Mouse (Mus musculus) adrenal gland, postnatal 25 days (tissue): ENCODE measurements around the gene Rps10. TPM values are rescaled to one million over a fixed set of nuclear protein-coding genes. Genes with fewer than 3 reads are reported as not detected.
A peak's percentile ranks its signal among the peaks of the same experiment; 100 is the strongest.
"Not testable (repeated sequence)": the region's sequence is repeated elsewhere in the genome, so short reads cannot be mapped to it uniquely, and the experiment has no call there.

ENCODE experiments used
- DNase-seq: peaks from one replicate; pipeline ENCODE4 v3.0.0; 2021; ENCODE audit warnings: mixed read lengths
- total RNA-seq: library from RNA; stranded (reverse); gene quantifications from 2 replicates; pipeline ENCODE4 v1.2.3, GENCODE M21; 2021

Gene Rps10
- total RNA-seq, 1 experiment from 2014 or later: 894 TPM

GRCm38 (mm10) chr17:27643756-27644155, 7.3 kb upstream of the Rps10 start:
- no peak for DNase-seq

- DNase-seq: no peak
These were observed 6.6 kb upstream of the Rps10 start for GRCm38 (mm10) chr17:27643101-27643500.

- DNase-seq: peak; percentile 69
These were observed 6.1 kb upstream of the Rps10 start for GRCm38 (mm10) chr17:27642491-27643062.

GRCm38 (mm10) chr17:27639851-27640250, 3.4 kb upstream of the Rps10 start:
- DNase-seq: not testable (repeated sequence)

GRCm38 (mm10) chr17:27638921-27639332, 2.5 kb upstream of the Rps10 start:
- no peak for DNase-seq

- no peak for DNase-seq
These were observed 864 bp upstream of the Rps10 start for GRCm38 (mm10) chr17:27637333-27637732.

GRCm38 (mm10) chr17:27635575-27635903, 930 bp downstream of the Rps10 start:
- not testable (repeated sequence) for DNase-seq

- DNase-seq: peak; percentile 91
These were observed 1.4 kb downstream of the Rps10 start, which contains the start of gene RPS10-NUDT3 for GRCm38 (mm10) chr17:27634871-27635574. Gene RPS10-NUDT3, minus strand, starts transcription at chr17:27635222.

- DNase-seq: peak; percentile 87
These were observed 7.0 kb downstream of the Rps10 start for GRCm38 (mm10) chr17:27629249-27630020.

- DNase-seq: no peak
These were observed 8.1 kb downstream of the Rps10 start for GRCm38 (mm10) chr17:27628376-27628775.

- no peak for DNase-seq
These were observed 9.0 kb downstream of the Rps10 start for GRCm38 (mm10) chr17:27627451-27627850.

- DNase-seq: no peak
These were observed 9.8 kb downstream of the Rps10 start for GRCm38 (mm10) chr17:27626681-27627080.

- no peak for DNase-seq
These were observed 10.8 kb downstream of the Rps10 start for GRCm38 (mm10) chr17:27625455-27626251.

- DNase-seq: peak; percentile 90
These were observed 12.8 kb downstream of the Rps10 start, which contains the start of gene Nudt3 for GRCm38 (mm10) chr17:27623360-27624326. Gene Nudt3, minus strand, starts transcription at chr17:27623495.

GRCm38 (mm10) chr17:27622611-27623359, 13.7 kb downstream of the Rps10 start:
- peak; percentile 59 for DNase-seq

GRCm38 (mm10) chr17:27621705-27622531, 14.6 kb downstream of the Rps10 start:
- DNase-seq: no peak

GRCm38 (mm10) chr17:27621161-27621560, 15.3 kb downstream of the Rps10 start:
- no peak for DNase-seq

- DNase-seq: no peak
These were observed 21.1 kb downstream of the Rps10 start for GRCm38 (mm10) chr17:27615388-27615787.

- no peak for DNase-seq
These were observed 23.5 kb downstream of the Rps10 start for GRCm38 (mm10) chr17:27613016-27613415.
